Mouse (Mus musculus): ENCODE data around the gene Pxmp2.

DNA sequence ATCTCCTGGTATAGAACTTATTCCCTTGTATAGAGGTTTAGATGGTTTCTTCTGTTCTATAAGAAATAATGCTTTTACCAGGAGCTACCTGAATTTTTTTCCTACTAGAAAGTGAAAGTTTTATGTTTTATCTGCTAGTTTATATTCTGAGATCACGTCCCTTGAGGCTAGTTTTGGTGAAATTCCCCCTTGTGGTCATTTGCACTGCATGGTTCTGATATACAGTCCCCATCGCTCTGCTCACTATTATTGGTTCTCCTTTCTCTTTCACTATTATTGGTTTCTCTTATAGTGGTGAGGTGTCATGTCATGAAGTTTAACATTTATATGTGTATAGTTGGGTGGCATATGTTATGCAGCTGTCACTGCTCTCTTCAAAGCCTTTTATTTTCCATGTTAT is 14.6 kb upstream of the Pxmp2 start:
- TF ChIP-seq CTCF (IDR thresholded peaks at IDR 0.05; ENCODE audit: borderline replicate concordance, insufficient read depth, low read depth, low read length) = no peak
- TF ChIP-seq POLR2A (IDR thresholded peaks at IDR 0.05; ENCODE audit: borderline replicate concordance, insufficient read depth, low read length) = no peak

Measured in cerebellum, adult 2 months (tissue).